Mouse (Mus musculus) adrenal gland, postnatal 25 days (tissue): ENCODE measurements around the gene Gm4763. TPM values are rescaled to one million over a fixed set of nuclear protein-coding genes. Genes with fewer than 3 reads are reported as not detected.

Experiments used
- total RNA-seq: library from RNA; stranded (reverse); gene quantifications from 2 replicates; pipeline ENCODE4 v1.2.3, GENCODE M21; 2021

The Gm4763 gene
- total RNA-seq, 1 experiment from 2014 or later: not detected

Other genes with a start within 250 kb of the Gm4763 start
- gene Cadm4, start 244.9 kb downstream of the Gm4763 start, total RNA-seq: 2.4 and 3.8 TPM in 2 replicates
- 6.2 and 7.0 TPM in 2 replicates for gene Zfp428, start 219.9 kb downstream of the Gm4763 start, total RNA-seq
- not detected in 2 replicates for gene AC161166.1, start 214.5 kb downstream of the Gm4763 start, total RNA-seq
- gene Irgq, start 196.2 kb downstream of the Gm4763 start, total RNA-seq: 24.5 and 29.5 TPM in 2 replicates
- gene Pinlyp, start 180.8 kb downstream of the Gm4763 start, total RNA-seq: not detected in 2 replicates
- gene Xrcc1, start 180.6 kb downstream of the Gm4763 start, total RNA-seq: 38.0 and 51.2 TPM in 2 replicates
- gene Ethe1, start 139.4 kb downstream of the Gm4763 start, total RNA-seq: 26.0 and 38.2 TPM in 2 replicates
- gene Zfp575, start 139.3 kb downstream of the Gm4763 start, total RNA-seq: 0.39 TPM in 1 of 2 replicates, not detected in the other
- gene Phldb3, start 116.1 kb downstream of the Gm4763 start, total RNA-seq: 7.1 and 7.4 TPM in 2 replicates
- 1.5 and 1.7 TPM in 2 replicates for gene Lypd3, start 90.4 kb downstream of the Gm4763 start, total RNA-seq
- gene Tex101, start 50.2 kb downstream of the Gm4763 start, total RNA-seq: not detected in 2 replicates
- gene BC049730, start 17.7 kb downstream of the Gm4763 start, total RNA-seq: not detected in 2 replicates
- not detected in 2 replicates for gene Cd177, start 33.4 kb upstream of the Gm4763 start, total RNA-seq
- 0.36 TPM in 1 of 2 replicates, not detected in the other for gene Ceacam10, start 50.3 kb upstream of the Gm4763 start, total RNA-seq
- gene Gm9844, start 135.3 kb upstream of the Gm4763 start, total RNA-seq: 0.94 TPM in 1 of 2 replicates, not detected in the other
- not detected in 2 replicates for gene Lypd4, start 143.0 kb upstream of the Gm4763 start, total RNA-seq
- gene Dmrtc2, start 143.1 kb upstream of the Gm4763 start, total RNA-seq: not detected in 2 replicates
- gene Rps19, start 157.5 kb upstream of the Gm4763 start, total RNA-seq: 564 and 876 TPM in 2 replicates
- 0.91 and 1.0 TPM in 2 replicates for gene Cd79a, start 170.5 kb upstream of the Gm4763 start, total RNA-seq
- gene Arhgef1, start 176.0 kb upstream of the Gm4763 start, total RNA-seq: 126 and 138 TPM in 2 replicates
- gene Gm4881, start 217.6 kb upstream of the Gm4763 start, total RNA-seq: not detected in 2 replicates
- 244 and 300 TPM in 2 replicates for gene Rabac1, start 245.8 kb upstream of the Gm4763 start, total RNA-seq